Mouse (Mus musculus) lung, adult 2 months (tissue): ENCODE measurements around the gene Spef1. TPM values are rescaled to one million over a fixed set of nuclear protein-coding genes. Genes with fewer than 3 reads are reported as not detected.
A peak's percentile ranks its signal among the peaks of the same experiment; 100 is the strongest.

Source experiments
- DNase-seq: peaks from one replicate; pipeline ENCODE4 v3.0.0; 2022
- H3K4me1 ChIP-seq: fragments of 200-500 bp; 2 replicates; pipeline ENCODE4 v1.6.1; 2011; ENCODE audit warnings: low read length; ENCODE audit not compliant: control insufficient read depth, insufficient read depth
- H3K4me3 ChIP-seq: fragments of 200-500 bp; replicated peaks from 2 replicates; pipeline ENCODE3; 2011; ENCODE audit warnings: low read depth, mild to moderate bottlenecking, control low read depth, low read length; ENCODE audit errors: extremely low read depth
- CTCF ChIP-seq: fragments of 200-500 bp; IDR thresholded peaks from 2 replicates; pipeline ENCODE4 v1.5.1; 2011; ENCODE audit warnings: mild to moderate bottlenecking, low read length, control low read depth; ENCODE audit not compliant: insufficient read depth
- POLR2A ChIP-seq: fragments of 200-500 bp; IDR thresholded peaks from 2 replicates; pipeline ENCODE4 v1.6.1; 2011; ENCODE audit warnings: low read depth, mild to moderate bottlenecking, control low read depth, low read length, borderline replicate concordance; ENCODE audit errors: extremely low read depth
- WGBS: fragments of 180-500 bp; shearing (Covaris S2); methylation state at CpG from one replicate; pipeline ENCODE4 v1.1.7; 2018; 5-methylcytosine and 5-hydroxymethylcytosine counted together
- polyA plus RNA-seq: library from polyadenylated mRNA; depleted of rRNA; stranded (reverse); fragments of >200 nt; gene quantifications from 2 replicates; pipeline ENCODE4 v1.2.3, GENCODE M21; 2012

The Spef1 gene
- polyA plus RNA-seq, 1 experiment, result 16.6 TPM

DNA sequence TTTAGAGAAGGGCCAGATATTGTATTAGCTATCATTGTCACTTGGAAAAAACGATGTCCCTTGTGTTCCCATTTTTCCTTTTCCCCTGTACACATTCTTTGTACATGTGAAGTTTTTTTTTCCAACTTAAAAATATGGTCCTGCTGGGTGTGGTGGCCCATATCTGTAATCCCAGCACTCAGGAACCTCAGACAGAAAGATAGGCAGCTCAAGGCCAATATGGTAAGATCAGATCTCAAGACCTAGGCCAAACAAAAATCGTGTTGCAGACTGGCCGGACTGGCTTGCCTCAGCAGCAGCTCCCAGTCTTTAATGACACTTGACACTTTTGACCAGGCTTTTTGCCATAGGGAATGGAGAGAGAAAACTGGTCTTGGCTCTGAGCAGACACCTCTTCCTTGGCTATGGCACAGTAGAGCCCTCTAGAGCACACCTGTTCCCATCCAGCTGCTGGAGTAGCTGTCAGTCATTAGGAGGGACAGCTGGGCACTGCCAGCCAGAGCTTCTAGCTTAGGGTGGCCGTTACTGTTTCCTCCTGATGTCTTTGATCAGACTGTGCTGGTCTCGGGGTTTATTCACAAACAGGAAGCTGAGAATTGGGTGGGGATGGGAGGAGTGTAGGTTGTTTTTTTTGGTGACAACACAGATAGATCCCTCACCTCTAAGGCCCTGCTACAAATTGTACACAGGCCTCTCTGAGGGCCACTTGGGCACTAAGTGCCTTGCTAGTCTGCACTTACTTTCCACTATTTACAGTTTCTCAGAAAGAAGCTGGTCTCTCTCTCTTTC lies 2.6 kb upstream of the Spef1 start:
- Histone ChIP-seq H3K4me3 (no peak overlapping the region), H3K4me1 (peaks cover 21% of the 10 kb centered on the region)
- WGBS, result 27% methylated on average over 5 of the region's 5 CpGs
- no peak for DNase-seq
- TF ChIP-seq CTCF (no peak), POLR2A (no peak)

DNA sequence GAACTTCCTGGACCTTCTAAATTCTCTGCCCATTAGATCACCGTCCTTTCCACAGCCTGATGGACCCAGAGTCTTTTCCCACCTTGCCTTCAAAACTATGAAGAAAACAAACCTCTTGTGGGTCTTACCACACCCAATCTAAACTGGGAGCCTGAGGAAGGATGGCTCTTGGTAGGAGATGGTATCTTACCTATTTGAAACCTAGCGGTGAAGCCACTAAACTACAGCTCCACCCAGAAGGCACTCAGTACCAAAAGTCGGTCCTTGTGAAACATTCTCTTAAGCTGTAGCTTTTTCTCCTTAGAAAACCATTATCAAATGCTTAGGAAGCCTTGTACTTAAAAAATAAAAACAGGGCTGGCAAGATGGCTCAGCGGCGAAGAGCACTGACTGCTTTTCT lies 1.2 kb upstream of the Spef1 start:
- TF ChIP-seq CTCF (no peak), POLR2A (no peak)
- peaks cover 21% of the 10 kb centered on the region for H3K4me1 ChIP-seq
- WGBS, result 85% methylated on average over 5 of the region's 5 CpGs

DNA sequence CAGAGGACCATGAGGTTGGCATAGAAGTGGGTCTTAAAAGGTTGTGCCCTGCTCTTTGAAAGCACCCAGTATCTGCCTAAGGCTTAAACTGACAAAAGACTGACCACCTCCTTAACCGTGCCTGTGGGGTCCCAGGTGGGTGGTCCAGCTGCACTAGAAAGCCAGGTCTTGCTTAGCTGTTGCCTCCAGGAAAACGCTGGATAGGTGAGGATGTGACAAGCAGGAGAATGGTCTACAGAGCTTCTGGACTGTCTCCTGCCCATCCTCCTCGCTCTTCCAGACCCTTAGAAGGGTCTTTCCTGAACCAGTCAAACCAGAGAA lies 480 bp upstream of the Spef1 start:
- WGBS, result 47% methylated on average over 3 of the region's 3 CpGs
- Histone ChIP-seq H3K4me1 (peaks cover 21% of the 10 kb centered on the region), H3K4me3 (peak overlapping the region; percentile 85)
- no peak for DNase-seq
- no peak for TF ChIP-seq CTCF
- no peak for TF ChIP-seq POLR2A

More for the DNA sequence above, 1.2 kb upstream of the Spef1 start:
- H3K4me3 ChIP-seq, result no peak overlapping the region
- no peak for DNase-seq

DNA sequence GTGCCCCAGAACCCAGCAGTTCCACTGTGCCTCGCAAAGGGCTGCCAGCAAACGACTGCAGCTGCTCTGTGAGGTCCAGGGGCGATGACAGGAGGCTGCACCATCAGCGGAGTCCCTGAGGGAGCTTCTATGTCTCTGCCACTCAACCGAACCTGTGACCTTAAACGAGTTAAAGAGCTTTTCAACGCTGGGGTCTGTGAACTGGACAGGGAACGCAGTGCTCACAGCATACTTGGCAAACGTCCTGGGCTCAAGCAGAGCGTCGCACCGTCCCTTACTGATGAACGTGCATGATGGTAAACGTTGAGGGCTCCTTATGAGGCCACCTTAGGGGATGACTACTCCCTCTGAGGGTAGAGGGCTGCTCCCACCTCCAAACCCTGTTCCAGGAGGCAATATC lies 739 bp downstream of the Spef1 start:
- DNase-seq, result no peak
- WGBS, result 3% methylated on average over 14 of the region's 14 CpGs
- Histone ChIP-seq H3K4me1 (peaks cover 21% of the 10 kb centered on the region), H3K4me3 (peak overlapping the region; percentile 62)
- TF ChIP-seq CTCF, result no peak
- TF ChIP-seq POLR2A, result no peak

DNA sequence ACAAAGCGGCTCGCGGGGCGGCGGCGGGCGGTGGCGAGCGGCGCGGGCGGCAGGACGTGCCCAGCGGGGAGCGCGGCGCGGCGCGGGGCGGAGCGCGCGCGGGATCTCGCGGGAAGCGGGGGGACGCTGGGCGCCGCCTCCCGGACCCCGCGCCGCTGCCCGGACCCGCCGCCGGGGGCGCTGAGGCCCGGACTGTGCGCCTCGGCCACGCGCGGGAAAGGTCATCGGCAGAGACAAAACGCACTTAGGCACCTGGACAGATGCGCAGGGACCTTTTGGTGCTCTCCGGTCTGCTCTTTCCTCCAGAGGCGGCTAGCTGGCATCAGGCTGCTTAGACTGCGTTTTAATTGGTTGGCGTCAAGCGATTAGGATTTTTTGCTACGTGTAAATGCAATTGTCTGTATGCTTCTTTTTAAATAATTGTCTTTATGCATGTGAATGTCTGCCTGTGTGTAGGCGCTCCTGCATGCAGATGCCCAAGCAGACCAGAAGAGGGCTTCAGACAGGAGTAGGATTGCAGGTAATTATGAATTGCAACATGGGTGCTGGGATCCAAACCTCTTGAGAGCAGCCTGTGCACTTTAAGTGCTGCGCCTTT lies 7.0 kb downstream of the Spef1 start, which contains the start of gene Cenpb:
Gene Cenpb (minus strand): TSS at position 78 of the 598 bp plus-strand sequence.
- DNase-seq, result peak; percentile 83
- Histone ChIP-seq H3K4me3 (peak within 1 kb of the TSS; percentile 89), H3K4me1 (peaks cover 23% of the 10 kb centered on the region)
- 7% methylated on average over 57 of the region's 57 CpGs for WGBS
- peak; percentile 32 for TF ChIP-seq CTCF
- TF ChIP-seq POLR2A, result peak; percentile 22; the same call in 1 of the 2 replicates

DNA sequence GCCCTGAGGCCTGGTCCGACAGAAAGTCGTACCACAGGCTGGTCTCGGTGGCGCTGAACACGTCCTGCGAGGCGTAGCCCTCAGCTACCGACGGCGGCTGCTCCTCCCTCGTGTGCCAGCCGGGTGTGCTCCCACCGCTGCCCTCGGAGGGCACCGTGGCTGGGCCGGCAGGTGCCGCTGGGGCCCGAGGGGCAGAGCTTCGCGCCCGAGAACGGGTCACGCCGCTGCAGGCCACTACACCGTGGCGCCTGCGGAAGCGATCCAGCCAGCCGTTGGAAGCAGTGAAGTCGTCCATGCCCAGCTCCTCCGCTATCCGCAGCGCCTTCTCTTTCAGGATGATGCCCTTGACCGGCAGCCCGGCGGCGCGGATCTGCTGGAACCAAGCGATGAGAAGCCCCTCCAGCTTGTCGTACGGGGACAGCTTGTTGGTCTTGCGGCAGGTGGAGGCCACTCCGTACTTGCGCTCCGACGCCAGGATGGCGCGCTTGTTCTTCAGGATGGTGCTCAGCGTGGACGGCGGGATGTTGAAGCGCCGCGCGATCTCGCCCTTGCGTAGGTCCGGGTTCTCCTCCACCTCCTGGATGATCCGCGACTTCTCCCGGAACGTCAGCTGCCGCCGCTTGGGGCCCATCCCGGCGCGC lies 7.7 kb downstream of the Spef1 start:
- Histone ChIP-seq H3K4me1 (peaks cover 26% of the 10 kb centered on the region), H3K4me3 (peak overlapping the region; percentile 89)
- under 1% methylated on average over 61 of the region's 67 CpGs for WGBS
- peak; percentile 73 for DNase-seq
- TF ChIP-seq CTCF (no peak), POLR2A (peak; percentile 25; the same call in 1 of the 2 replicates)

DNA sequence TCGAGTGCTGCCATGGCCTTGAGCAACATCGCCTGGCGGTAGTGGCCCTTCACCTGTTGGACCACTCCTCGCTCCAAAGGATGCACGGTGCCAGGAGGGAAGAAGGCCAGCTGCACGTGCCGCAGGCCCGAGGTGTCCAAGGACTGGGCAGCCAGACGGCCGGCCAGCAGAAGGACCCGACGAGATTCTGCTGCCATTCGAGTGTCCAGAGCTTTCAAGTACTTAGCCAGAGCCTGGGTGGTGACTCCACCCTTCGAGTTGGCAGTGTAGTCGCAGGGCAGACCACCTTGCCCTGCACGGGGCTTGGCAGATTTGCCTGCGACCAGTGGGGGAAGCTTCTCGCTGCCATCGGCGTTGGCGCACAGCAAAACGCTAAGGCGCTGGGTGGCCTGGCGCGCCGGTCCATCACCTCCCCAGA lies 8.2 kb downstream of the Spef1 start:
- peak; percentile 49 for DNase-seq
- peak overlapping the region; percentile 89 for H3K4me3 ChIP-seq
- 14% methylated on average over 26 of the region's 26 CpGs for WGBS
- no peak for TF ChIP-seq CTCF
- no peak for TF ChIP-seq POLR2A
- peaks cover 26% of the 10 kb centered on the region for H3K4me1 ChIP-seq

DNA sequence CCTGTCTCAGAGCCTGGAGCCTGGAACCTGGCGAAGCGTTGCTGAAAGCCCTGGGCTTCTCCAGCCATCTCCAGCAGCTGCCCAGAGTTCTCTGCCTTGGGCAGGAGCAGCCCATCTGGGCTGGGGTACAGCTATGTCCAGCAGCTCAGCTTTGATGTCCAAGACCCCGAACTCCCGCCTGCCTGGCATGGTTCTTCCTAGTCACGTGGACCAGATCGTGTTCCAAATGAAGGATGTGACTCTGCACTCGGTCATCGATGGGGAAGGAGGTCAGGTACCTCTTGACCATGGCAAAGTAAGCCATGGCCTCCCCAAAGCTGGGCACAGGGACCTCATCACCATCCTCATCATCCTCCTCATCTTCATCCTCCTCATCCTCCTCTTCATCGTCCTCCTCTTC lies 9.2 kb downstream of the Spef1 start:
- no peak for TF ChIP-seq POLR2A
- no peak for TF ChIP-seq CTCF
- H3K4me3 ChIP-seq, result peak overlapping the region; percentile 35
- no peak for DNase-seq
- peaks cover 26% of the 10 kb centered on the region for H3K4me1 ChIP-seq
- 53% methylated on average over 9 of the region's 9 CpGs for WGBS

DNA sequence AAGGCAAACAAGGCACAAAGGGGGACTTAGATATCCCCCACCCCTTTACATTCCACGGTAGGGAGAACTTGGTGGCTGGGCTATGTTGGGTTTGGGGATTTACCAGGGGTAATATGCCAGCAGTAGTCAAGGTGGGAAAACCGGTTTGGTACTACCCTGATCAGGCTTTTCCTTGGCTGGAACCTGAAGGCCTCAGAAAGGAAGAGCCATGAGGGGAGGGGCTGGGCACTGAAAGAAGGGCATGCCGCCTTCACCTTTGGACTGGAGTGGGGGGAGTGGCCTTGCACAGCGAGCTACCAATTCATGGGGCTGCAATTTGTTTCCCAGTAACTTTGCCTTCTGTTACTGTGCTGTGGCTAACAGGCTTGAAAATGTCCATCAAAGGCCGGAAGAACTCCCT lies 10.6 kb downstream of the Spef1 start:
- Histone ChIP-seq H3K4me1 (peaks cover 26% of the 10 kb centered on the region), H3K4me3 (no peak overlapping the region)
- no peak for TF ChIP-seq CTCF
- TF ChIP-seq POLR2A, result no peak
- peak; percentile 43 for DNase-seq
- 51% methylated on average over 5 of the region's 5 CpGs for WGBS

DNA sequence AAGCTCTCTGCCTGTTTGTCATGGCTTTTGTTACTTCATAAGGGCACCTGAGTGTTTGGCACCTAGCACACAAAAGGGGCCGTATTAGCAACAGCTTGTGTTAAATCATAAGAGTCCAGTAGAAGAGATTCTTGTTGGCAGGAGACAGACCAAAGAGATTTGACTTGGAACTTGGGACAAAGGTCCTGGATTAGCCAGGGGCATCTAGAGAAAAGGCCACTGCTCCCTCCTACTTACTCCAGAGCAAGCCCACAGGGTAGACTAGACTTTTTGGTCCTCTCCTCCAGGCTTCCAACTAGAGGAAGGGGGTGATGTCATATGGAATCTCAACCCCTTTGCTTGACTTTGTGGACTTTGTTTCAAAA lies 11.2 kb downstream of the Spef1 start:
- no peak overlapping the region for H3K4me3 ChIP-seq
- TF ChIP-seq CTCF (no peak), POLR2A (no peak)
- peaks cover 26% of the 10 kb centered on the region for H3K4me1 ChIP-seq
- DNase-seq, result no peak
- 69% methylated on average over 1 of the region's 1 CpGs for WGBS
